Mouse (Mus musculus) heart, embryonic 13.5 days (tissue): ENCODE data around the gene Nmur1. TPM values are rescaled to one million over a fixed set of nuclear protein-coding genes. Genes with fewer than 3 reads are reported as not detected.
A peak's percentile ranks its signal among the peaks of the same experiment; 100 is the strongest.

Experiments
- ATAC-seq: fragments of 200-750 bp; cut with Nextera tagmentation; 2 replicates; pipeline ENCODE4 v1.8.0; 2017; ENCODE audit warnings: moderate TSS enrichment; ENCODE audit not compliant: insufficient number of reproducible peaks, low FRiP score, low TSS enrichment; ENCODE audit errors: extremely low read depth
- H3K27ac ChIP-seq: fragments of 300-500 bp; sonication (generic); replicated peaks from 2 replicates; pipeline ENCODE4 v1.5.1; 2015; ENCODE audit warnings: moderate library complexity, mild to moderate bottlenecking, inconsistent platforms
- H3K27me3 ChIP-seq: fragments of 300-500 bp; sonication (generic); replicated peaks from 2 replicates; pipeline ENCODE4 v1.6.1; 2015; ENCODE audit warnings: mild to moderate bottlenecking, inconsistent platforms
- H3K36me3 ChIP-seq: fragments of 300-500 bp; sonication (generic); 2 replicates; pipeline ENCODE4 v1.6.1; 2015; ENCODE audit warnings: mild to moderate bottlenecking, inconsistent platforms
- H3K4me1 ChIP-seq: fragments of 300-500 bp; sonication (generic); 2 replicates; pipeline ENCODE4 v1.6.1; 2015; ENCODE audit warnings: inconsistent platforms
- H3K4me2 ChIP-seq: fragments of 300-500 bp; sonication (generic); 2 replicates; pipeline ENCODE4 v1.6.1; 2015; ENCODE audit warnings: inconsistent platforms, mild to moderate bottlenecking, moderate library complexity
- H3K4me3 ChIP-seq: fragments of 300-500 bp; sonication (generic); 2 replicates; pipeline ENCODE4 v1.5.1; 2015; ENCODE audit warnings: moderate library complexity, mild to moderate bottlenecking, inconsistent platforms
- H3K9ac ChIP-seq: fragments of 300-500 bp; sonication (generic); 2 replicates; pipeline ENCODE4 v1.6.1; 2015; ENCODE audit warnings: inconsistent platforms, mild to moderate bottlenecking, moderate library complexity
- H3K9me3 ChIP-seq: fragments of 300-500 bp; sonication (generic); 2 replicates; pipeline ENCODE4 v1.6.1; 2016; ENCODE audit warnings: inconsistent platforms
- WGBS: fragments of 180-500 bp; shearing (Covaris S2); methylation state at CpG from one replicate; pipeline ENCODE4 v1.1.7; 2015; ENCODE audit warnings: mixed read lengths; 5-methylcytosine and 5-hydroxymethylcytosine counted together
- polyA plus RNA-seq: library from polyadenylated mRNA; unstranded; fragments of >200 nt; fragmentation: Nextera tagmentation; extraction: Ambion mirVana; gene quantifications from 2 replicates; pipeline ENCODE4 v1.2.1, GENCODE M21; 2015

Nmur1 gene
- polyA plus RNA-seq, 1 experiment from 2014 or later = not detected

- H3K9me3 ChIP-seq = no peaks in the 10 kb centered on the region
- H3K9ac ChIP-seq = no peak overlapping the region
- no peak overlapping the region for H3K27ac ChIP-seq
- no peaks in the 10 kb centered on the region for H3K36me3 ChIP-seq
- no peak for ATAC-seq
- H3K4me3 ChIP-seq = no peak overlapping the region
- WGBS = 44% methylated on average over 2 of the region's 2 CpGs
- H3K27me3 ChIP-seq = no peaks in the 10 kb centered on the region
- H3K4me2 ChIP-seq = no peak overlapping the region
- H3K4me1 ChIP-seq = peaks cover 24% of the 10 kb centered on the region
Observed at GRCm38 (mm10) chr1:86430056-86430455, 4.0 kb upstream of the Nmur1 start.

- no peaks in the 10 kb centered on the region for H3K9me3 ChIP-seq
- no peak overlapping the region for H3K4me3 ChIP-seq
- WGBS = 25% methylated on average over 11 of the region's 11 CpGs
- H3K36me3 ChIP-seq = no peaks in the 10 kb centered on the region
- H3K9ac ChIP-seq = peak overlapping the region; percentile 20; the same call in 1 of the 2 replicates
- no peaks in the 10 kb centered on the region for H3K27me3 ChIP-seq
- no peak overlapping the region for H3K27ac ChIP-seq
- ATAC-seq = no peak
- H3K4me2 ChIP-seq = no peak overlapping the region
- H3K4me1 ChIP-seq = peaks cover 12% of the 10 kb centered on the region
Observed at GRCm38 (mm10) chr1:86424835-86425547, 1.0 kb downstream of the Nmur1 start.

- Histone ChIP-seq H3K4me3 (no peak overlapping the region), H3K4me2 (no peak overlapping the region), H3K27me3 (no peaks in the 10 kb centered on the region), H3K4me1 (peaks cover 12% of the 10 kb centered on the region), H3K9me3 (no peaks in the 10 kb centered on the region), H3K36me3 (no peaks in the 10 kb centered on the region), H3K9ac (no peak overlapping the region), H3K27ac (no peak overlapping the region)
- 63% methylated on average over 1 of the region's 1 CpGs for WGBS
- ATAC-seq = no peak
Observed at GRCm38 (mm10) chr1:86424336-86424735, 1.7 kb downstream of the Nmur1 start.

- no peaks in the 10 kb centered on the region for H3K9me3 ChIP-seq
- H3K27ac ChIP-seq = no peak overlapping the region
- no peak overlapping the region for H3K4me2 ChIP-seq
- 60% methylated on average over 5 of the region's 5 CpGs for WGBS
- peaks cover 12% of the 10 kb centered on the region for H3K4me1 ChIP-seq
- no peak overlapping the region for H3K9ac ChIP-seq
- no peak for ATAC-seq
- no peak overlapping the region for H3K4me3 ChIP-seq
- H3K27me3 ChIP-seq = no peaks in the 10 kb centered on the region
- H3K36me3 ChIP-seq = no peaks in the 10 kb centered on the region
Observed at GRCm38 (mm10) chr1:86423879-86424278, 2.1 kb downstream of the Nmur1 start.

GRCm38 (mm10) chr1:86421007-86421406 lies 5.0 kb downstream of the Nmur1 start:
- Histone ChIP-seq H3K4me3 (no peak overlapping the region), H3K9me3 (no peaks in the 10 kb centered on the region), H3K27me3 (no peaks in the 10 kb centered on the region), H3K9ac (no peak overlapping the region), H3K36me3 (no peaks in the 10 kb centered on the region), H3K27ac (no peak overlapping the region), H3K4me2 (no peak overlapping the region), H3K4me1 (peaks cover 16% of the 10 kb centered on the region)
- 42% methylated on average over 10 of the region's 10 CpGs for WGBS
- ATAC-seq = no peak

- Histone ChIP-seq H3K4me2 (no peak overlapping the region), H3K27ac (no peak overlapping the region), H3K4me3 (no peak overlapping the region), H3K36me3 (no peaks in the 10 kb centered on the region), H3K4me1 (peaks cover 10% of the 10 kb centered on the region), H3K27me3 (no peaks in the 10 kb centered on the region), H3K9me3 (no peaks in the 10 kb centered on the region), H3K9ac (no peak overlapping the region)
- WGBS = 56% methylated on average over 6 of the region's 6 CpGs
- ATAC-seq = no peak
Observed at GRCm38 (mm10) chr1:86416321-86416720, 9.7 kb downstream of the Nmur1 start.

GRCm38 (mm10) chr1:86415612-86416184 lies 10.3 kb downstream of the Nmur1 start:
- Histone ChIP-seq H3K4me2 (no peak overlapping the region), H3K4me3 (no peak overlapping the region), H3K9ac (no peak overlapping the region), H3K27me3 (no peaks in the 10 kb centered on the region), H3K4me1 (peaks cover 4% of the 10 kb centered on the region; the same call in 1 of the 2 replicates), H3K9me3 (no peaks in the 10 kb centered on the region), H3K36me3 (no peaks in the 10 kb centered on the region), H3K27ac (no peak overlapping the region)
- no peak for ATAC-seq
- WGBS = 56% methylated on average over 7 of the region's 7 CpGs

GRCm38 (mm10) chr1:86415144-86415543 lies 10.9 kb downstream of the Nmur1 start:
- H3K9me3 ChIP-seq = no peaks in the 10 kb centered on the region
- H3K4me3 ChIP-seq = no peak overlapping the region
- H3K27me3 ChIP-seq = no peaks in the 10 kb centered on the region
- H3K9ac ChIP-seq = no peak overlapping the region
- ATAC-seq = no peak
- H3K36me3 ChIP-seq = no peaks in the 10 kb centered on the region
- peaks cover 4% of the 10 kb centered on the region; the same call in 1 of the 2 replicates for H3K4me1 ChIP-seq
- WGBS = 56% methylated on average over 2 of the region's 2 CpGs
- no peak overlapping the region for H3K4me2 ChIP-seq
- no peak overlapping the region for H3K27ac ChIP-seq

- Histone ChIP-seq H3K4me2 (no peak overlapping the region), H3K27ac (no peak overlapping the region), H3K4me1 (peaks cover 4% of the 10 kb centered on the region; the same call in 1 of the 2 replicates), H3K4me3 (no peak overlapping the region), H3K9me3 (no peaks in the 10 kb centered on the region), H3K27me3 (no peaks in the 10 kb centered on the region), H3K9ac (no peak overlapping the region), H3K36me3 (no peaks in the 10 kb centered on the region)
- 72% methylated on average over 5 of the region's 5 CpGs for WGBS
- ATAC-seq = no peak
Observed at GRCm38 (mm10) chr1:86414715-86415114, 11.3 kb downstream of the Nmur1 start.

GRCm38 (mm10) chr1:86409476-86409875 lies 16.6 kb downstream of the Nmur1 start:
- H3K36me3 ChIP-seq = no peaks in the 10 kb centered on the region
- H3K27me3 ChIP-seq = no peaks in the 10 kb centered on the region
- ATAC-seq = no peak
- no peak overlapping the region for H3K9ac ChIP-seq
- no peak overlapping the region for H3K27ac ChIP-seq
- H3K4me3 ChIP-seq = no peak overlapping the region
- H3K9me3 ChIP-seq = no peaks in the 10 kb centered on the region
- H3K4me2 ChIP-seq = no peak overlapping the region
- WGBS = 89% methylated on average over 2 of the region's 2 CpGs
- peaks cover 7% of the 10 kb centered on the region for H3K4me1 ChIP-seq

- Histone ChIP-seq H3K9me3 (no peaks in the 10 kb centered on the region), H3K27me3 (no peaks in the 10 kb centered on the region), H3K27ac (no peak overlapping the region), H3K4me2 (no peak overlapping the region), H3K4me1 (peaks cover 7% of the 10 kb centered on the region), H3K9ac (no peak overlapping the region), H3K36me3 (no peaks in the 10 kb centered on the region), H3K4me3 (no peak overlapping the region)
- WGBS = 75% methylated on average over 10 of the region's 10 CpGs
- ATAC-seq = no peak
Observed at GRCm38 (mm10) chr1:86408515-86408914, 17.5 kb downstream of the Nmur1 start.

- no peak overlapping the region for H3K4me2 ChIP-seq
- WGBS = 46% methylated on average over 8 of the region's 8 CpGs
- no peak for ATAC-seq
Observed at GRCm38 (mm10) chr1:86406914-86407313, 19.1 kb downstream of the Nmur1 start.

More at GRCm38 (mm10) chr1:86406914-86407313, 19.1 kb downstream of the Nmur1 start:
- Histone ChIP-seq H3K9me3 (no peaks in the 10 kb centered on the region), H3K27ac (no peak overlapping the region), H3K9ac (no peak overlapping the region), H3K27me3 (no peaks in the 10 kb centered on the region), H3K4me1 (peaks cover 9% of the 10 kb centered on the region), H3K4me3 (no peak overlapping the region), H3K36me3 (no peaks in the 10 kb centered on the region)
